Comparison of ENCODE assay signal across 9 mouse cellular contexts in the genomic region with DNA sequence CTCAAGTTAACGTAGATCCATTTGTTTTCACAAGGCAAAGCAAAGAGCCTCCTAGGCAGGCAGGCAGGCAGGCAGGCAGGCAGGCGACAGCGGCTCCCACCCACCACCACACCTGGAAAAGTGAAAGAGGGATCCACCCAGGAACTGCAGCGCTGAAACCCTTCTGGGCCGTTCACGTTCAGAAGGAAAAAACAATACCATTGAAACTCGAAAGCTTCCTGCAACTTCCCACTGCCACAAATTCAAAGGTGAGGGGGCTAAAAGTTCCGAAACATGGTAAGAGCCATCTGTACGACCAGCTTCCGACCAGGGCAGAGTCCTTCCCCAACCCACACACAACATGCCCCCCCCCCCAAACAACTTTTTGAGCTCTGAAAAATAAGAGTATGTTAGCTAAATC. TPM values are rescaled to one million over a fixed set of nuclear protein-coding genes. Genes with fewer than 3 reads are reported as not detected.
DNase-seq lines count a peak whose midpoint lies in the region; ATAC-seq lines count a peak whose summit lies in the region.
"Had no signal": no experiment of that assay in that cellular context is flagged by ENCODE, and none has a peak within 500 bp of the region (broad histone marks: within the 10 kb centered on the region; RNA-seq: fewer than 3 reads in every experiment).

No protein-coding gene starts in this region.

- 0% methylated on average over 10 of the region's 10 CpGs for WGBS in intestine, embryonic 14.5 days

- no peaks in the 10 kb centered on the region; the same call in 1 of the 2 replicates for H3K27me3 ChIP-seq in erythroblast, embryonic 14.5 days (ENCODE audit: control insufficient read depth)
- H3K27me3 ChIP-seq in intestine, embryonic 14.5 days (replicated peaks; ENCODE audit: control insufficient read depth, insufficient read depth, low read length) = no peaks in the 10 kb centered on the region

- peak; percentile 17 for ATAC-seq in CD4-positive, CD25-positive, alpha-beta regulatory T cell, adult 4 months
- no peak for ATAC-seq in intestine, embryonic 14.5 days (replicated peaks; ENCODE audit: low FRiP score, low TSS enrichment, low read depth)

- H3K9me3 ChIP-seq in erythroblast, embryonic 14.5 days (ENCODE audit: control insufficient read depth, low read length) = no peaks in the 10 kb centered on the region
- H3K9me3 ChIP-seq in intestine, embryonic 14.5 days (ENCODE audit: control insufficient read depth, low read length) = no peaks in the 10 kb centered on the region

- peaks cover 39% of the 10 kb centered on the region for H3K4me1 ChIP-seq in erythroblast, embryonic 14.5 days (ENCODE audit: control insufficient read depth)
- peaks cover 7% of the 10 kb centered on the region; the same call in 1 of the 2 replicates for H3K4me1 ChIP-seq in intestine, embryonic 14.5 days (replicated peaks; ENCODE audit: control insufficient read depth, insufficient read depth, low read length)

- DNase-seq in adrenal gland, adult 2 months = peak; percentile 44
- no peak for DNase-seq in adrenal gland, postnatal 25 days
- peak; percentile 80 for DNase-seq in intestine, embryonic 14.5 days (ENCODE audit: low spot score)
- peak; percentile 33 for DNase-seq in lung, postnatal 10 days
- no peak for DNase-seq in frontal cortex, postnatal 10 days (ENCODE audit: low spot score in 2 of 2)
- DNase-seq in left cerebral cortex, adult 11 months (ENCODE audit: low spot score) = no peak

- peak overlapping the region; percentile 96 for H3K9ac ChIP-seq in intestine, embryonic 14.5 days (ENCODE audit: low read length)

- H3K4me3 ChIP-seq in erythroblast, embryonic 14.5 days (replicated peaks) = peak overlapping the region; percentile 71
- peak overlapping the region; percentile 88 for H3K4me3 ChIP-seq in intestine, embryonic 14.5 days (ENCODE audit: low read depth, low read length)

- H3K36me3 ChIP-seq in erythroblast, embryonic 14.5 days (ENCODE audit: control insufficient read depth) = no peaks in the 10 kb centered on the region
- 0 out of 2 replicates have a peak, but pooled peaks cover 3% of the 10 kb centered on the region for H3K36me3 ChIP-seq in intestine, embryonic 14.5 days (ENCODE audit: control insufficient read depth, insufficient read depth, low read length)

- peak overlapping the region; percentile 73 for H3K4me2 ChIP-seq in intestine, embryonic 14.5 days (ENCODE audit: low read length)

- H3K27ac ChIP-seq in intestine, embryonic 14.5 days (ENCODE audit: low read depth) = peak overlapping the region; percentile 96

RNA-seq across cellular contexts. Expression of a gene that starts 0.9 kb away (rescaled TPM):
- total RNA-seq in adrenal gland, adult 2 months (2021) = 100 to 1,000 TPM; 112 to 135 TPM
- 20.4 and 25.8 TPM in 2 replicates for polyA plus RNA-seq in adrenal gland, adult 2 months (2012; rRNA removed)
- total RNA-seq in adrenal gland, postnatal 25 days (2021) = 130 and 154 TPM in 2 replicates
- 1 to 10 TPM in 1 of 2 experiments, under 1 TPM in 1; 0.89 to 1.1 TPM for polyA plus RNA-seq in CD4-positive, CD25-positive, alpha-beta regulatory T cell, adult 4 months (2017; shearing (Covaris generic))
- 0.23 and 0.29 TPM in 2 replicates for polyA plus RNA-seq in erythroblast, embryonic 14.5 days (2012)
- polyA plus RNA-seq in intestine, embryonic 14.5 days (2014; fragmentation: Nextera tagmentation; extraction: Ambion mirVana) = 59.5 and 64.6 TPM in 2 replicates

RNA-seq across cellular contexts. Expression of a gene that starts 9.2 kb away (rescaled TPM):
- total RNA-seq in adrenal gland, adult 2 months (2021) = under 1 TPM in 1 of 2 experiments, not detected in 1; 0.09 TPM
- polyA plus RNA-seq in adrenal gland, adult 2 months (2012; rRNA removed) = 0.03 TPM in 1 of 2 replicates, not detected in the other
- total RNA-seq in adrenal gland, postnatal 25 days (2021) = 0.18 and 0.38 TPM in 2 replicates
- polyA plus RNA-seq in CD4-positive, CD25-positive, alpha-beta regulatory T cell, adult 4 months (2017; shearing (Covaris generic)) = under 1 TPM in 1 of 2 experiments, not detected in 1; 0.48 TPM
- not detected in 2 replicates for polyA plus RNA-seq in erythroblast, embryonic 14.5 days (2012)
- 0.34 and 0.60 TPM in 2 replicates for polyA plus RNA-seq in intestine, embryonic 14.5 days (2014; fragmentation: Nextera tagmentation; extraction: Ambion mirVana)
- total RNA-seq: heart, postnatal 14 days had no signal

RNA-seq across cellular contexts. Expression of a gene that starts 20.9 kb away (rescaled TPM):
- total RNA-seq in adrenal gland, adult 2 months (2021) = 10 to 100 TPM; 19.2 to 29.8 TPM
- polyA plus RNA-seq in adrenal gland, adult 2 months (2012; rRNA removed) = 42.2 and 63.0 TPM in 2 replicates
- total RNA-seq in adrenal gland, postnatal 25 days (2021) = 36.4 and 54.0 TPM in 2 replicates
- polyA plus RNA-seq in CD4-positive, CD25-positive, alpha-beta regulatory T cell, adult 4 months (2017; shearing (Covaris generic)) = 100 to 1,000 TPM in 1 of 2 experiments, 10 to 100 TPM in 1; 96.4 to 131 TPM
- 19.5 and 22.6 TPM in 2 replicates for polyA plus RNA-seq in erythroblast, embryonic 14.5 days (2012)
- 309 and 329 TPM in 2 replicates for polyA plus RNA-seq in intestine, embryonic 14.5 days (2014; fragmentation: Nextera tagmentation; extraction: Ambion mirVana)

RNA-seq across cellular contexts. Expression of a gene that starts 28.2 kb away (rescaled TPM):
- not detected for total RNA-seq in adrenal gland, adult 2 months (2021)
- not detected in 2 replicates for polyA plus RNA-seq in adrenal gland, adult 2 months (2012; rRNA removed)
- not detected in 2 replicates for total RNA-seq in adrenal gland, postnatal 25 days (2021)
- polyA plus RNA-seq in CD4-positive, CD25-positive, alpha-beta regulatory T cell, adult 4 months (2017; shearing (Covaris generic)) = not detected
- not detected in 2 replicates for polyA plus RNA-seq in erythroblast, embryonic 14.5 days (2012)
- polyA plus RNA-seq in intestine, embryonic 14.5 days (2014; fragmentation: Nextera tagmentation; extraction: Ambion mirVana) = not detected in 2 replicates

RNA-seq across cellular contexts. Expression of a gene that starts 28.5 kb away (rescaled TPM):
- 10 to 100 TPM; 24.3 to 24.8 TPM for total RNA-seq in adrenal gland, adult 2 months (2021)
- polyA plus RNA-seq in adrenal gland, adult 2 months (2012; rRNA removed) = 12.3 and 15.1 TPM in 2 replicates
- total RNA-seq in adrenal gland, postnatal 25 days (2021) = 23.0 and 26.8 TPM in 2 replicates
- polyA plus RNA-seq in CD4-positive, CD25-positive, alpha-beta regulatory T cell, adult 4 months (2017; shearing (Covaris generic)) = 10 to 100 TPM; 14.9 to 18.3 TPM
- 3.0 and 3.1 TPM in 2 replicates for polyA plus RNA-seq in erythroblast, embryonic 14.5 days (2012)
- polyA plus RNA-seq in intestine, embryonic 14.5 days (2014; fragmentation: Nextera tagmentation; extraction: Ambion mirVana) = 39.5 and 40.6 TPM in 2 replicates

Comparison
In these comparisons a context has a peak if more than half of its experiments do, and no peak if none do; other contexts are left out.
1. DNase-seq: peak in adrenal gland, adult 2 months (single experiment), intestine, embryonic 14.5 days (single experiment) and lung, postnatal 10 days (single experiment); none in adrenal gland, postnatal 25 days (single experiment), frontal cortex, postnatal 10 days (0 of 2) and left cerebral cortex, adult 11 months (single experiment).
2. RNA of a gene that starts 0.9 kb away (polyA plus RNA-seq): 59.5 to 64.6 TPM in intestine, embryonic 14.5 days and 20.4 to 25.8 TPM in adrenal gland, adult 2 months; 0.89 to 1.1 TPM in CD4-positive, CD25-positive, alpha-beta regulatory T cell, adult 4 months and 0.23 to 0.29 TPM in erythroblast, embryonic 14.5 days; every median in the first group is over 10 times any median in the second.